Mouse (Mus musculus): ENCODE data around the gene Zfp637.
"Not testable (repeated sequence)": the region's sequence is repeated elsewhere in the genome, so short reads cannot be mapped to it uniquely, and the experiment has no call there.

Gene Zfp637

DNA sequence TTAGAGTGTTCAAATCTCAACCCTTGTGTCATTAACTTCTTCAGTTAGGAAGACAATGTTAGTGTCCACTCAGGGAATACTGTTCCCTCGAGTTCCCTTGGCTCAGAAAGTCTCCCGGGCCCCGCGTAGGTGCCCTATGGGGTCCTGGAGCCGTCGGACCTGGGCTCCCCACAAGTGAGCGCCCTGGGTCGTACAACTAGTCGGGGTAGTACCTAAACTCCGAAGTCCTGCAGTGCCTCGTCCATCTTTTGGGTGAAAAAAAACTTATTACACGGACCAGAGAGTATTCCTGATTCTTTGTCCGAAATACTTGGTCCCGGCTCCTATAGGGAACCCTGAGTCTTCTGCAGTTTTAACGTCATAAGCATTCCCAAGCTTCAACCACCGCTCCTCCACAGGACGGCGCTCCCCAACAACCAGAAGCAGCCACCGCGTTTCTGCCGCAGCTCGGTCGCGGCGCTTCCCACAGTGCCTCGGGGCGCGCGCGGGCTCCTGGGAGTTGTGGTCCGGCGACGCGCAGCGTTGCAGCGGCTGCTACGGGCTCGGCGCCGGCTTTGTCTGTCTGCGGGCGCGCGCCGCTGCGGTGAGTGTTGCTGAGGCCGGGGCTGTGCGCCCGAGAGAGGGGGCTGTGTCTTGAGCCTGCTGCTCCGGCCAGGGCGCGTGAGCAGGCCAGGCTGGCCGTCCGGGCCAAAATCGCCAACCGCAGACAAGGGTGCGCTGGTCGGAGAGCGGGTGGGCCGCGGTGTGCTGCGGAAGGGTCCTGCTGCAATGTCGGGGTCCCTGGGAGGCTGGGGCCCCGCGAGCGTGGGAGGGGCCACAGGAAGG lies at the start of gene Zfp637:
Zfp637 (plus strand) TSS at position 495 of the 825 bp plus-strand sequence.
- peak; percentile 82 for DNase-seq (ENCODE audit: low spot score)

DNA sequence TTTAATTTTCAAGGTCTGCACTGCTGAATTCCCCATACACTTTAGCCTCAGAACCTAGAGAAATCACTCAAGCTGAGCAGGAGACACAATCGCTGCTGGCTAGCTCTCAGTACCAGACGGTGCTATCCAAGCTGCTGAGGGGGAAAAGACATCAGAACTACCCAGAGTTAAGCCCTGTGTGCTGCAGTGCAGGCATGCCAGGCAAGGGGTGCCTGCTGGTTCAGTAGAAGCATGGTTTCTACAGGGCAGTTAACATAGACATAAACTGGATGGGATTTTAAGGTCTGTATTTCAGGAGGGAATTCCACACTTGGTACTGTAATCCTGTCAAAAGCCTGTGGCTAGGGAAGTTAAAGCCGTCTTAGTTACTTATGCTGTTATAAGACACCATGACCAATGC lies 45.7 kb upstream of the Zfp637 start:
- no peak for DNase-seq (ENCODE audit: low spot score)

DNA sequence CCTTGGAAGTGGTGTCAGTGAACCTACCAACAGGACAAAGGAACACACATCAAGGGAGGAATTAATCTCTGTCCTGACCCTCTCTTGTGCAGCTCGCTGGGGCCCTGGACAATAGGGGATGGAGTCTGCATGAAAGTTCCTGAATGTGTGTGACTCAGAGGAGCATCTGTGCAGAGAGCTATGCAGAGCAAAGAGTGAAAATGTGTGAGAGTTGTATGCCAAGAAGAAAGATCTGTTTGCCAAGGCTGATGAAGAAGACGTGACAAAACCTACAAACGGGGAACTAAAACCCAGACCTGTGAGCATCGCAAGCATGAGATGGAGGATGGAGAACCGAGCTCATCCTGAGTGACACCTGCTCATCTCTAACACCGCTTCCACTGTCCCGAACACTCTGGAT lies 40.2 kb upstream of the Zfp637 start:
- DNase-seq (ENCODE audit: low spot score): no peak

DNA sequence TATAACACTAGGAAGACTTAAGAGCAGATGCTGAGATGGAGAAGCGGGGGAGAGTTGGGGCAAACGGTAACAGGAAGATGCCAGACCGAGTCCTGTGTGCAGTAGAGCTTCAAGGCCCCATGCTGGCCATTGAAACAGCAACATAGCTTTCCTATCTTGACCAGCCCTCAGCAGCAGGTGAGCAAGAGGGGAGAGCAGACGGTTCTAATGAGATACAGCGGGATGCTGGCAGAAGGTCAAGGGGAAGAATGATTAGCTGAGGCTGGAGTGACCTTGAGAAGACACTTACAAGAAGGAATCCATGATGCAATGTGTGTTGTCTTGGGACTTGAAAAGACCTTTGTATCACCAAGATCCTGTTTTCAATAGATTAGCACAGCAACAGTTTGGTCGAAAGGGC lies 39.2 kb upstream of the Zfp637 start:
- DNase-seq (ENCODE audit: low spot score): no peak

DNA sequence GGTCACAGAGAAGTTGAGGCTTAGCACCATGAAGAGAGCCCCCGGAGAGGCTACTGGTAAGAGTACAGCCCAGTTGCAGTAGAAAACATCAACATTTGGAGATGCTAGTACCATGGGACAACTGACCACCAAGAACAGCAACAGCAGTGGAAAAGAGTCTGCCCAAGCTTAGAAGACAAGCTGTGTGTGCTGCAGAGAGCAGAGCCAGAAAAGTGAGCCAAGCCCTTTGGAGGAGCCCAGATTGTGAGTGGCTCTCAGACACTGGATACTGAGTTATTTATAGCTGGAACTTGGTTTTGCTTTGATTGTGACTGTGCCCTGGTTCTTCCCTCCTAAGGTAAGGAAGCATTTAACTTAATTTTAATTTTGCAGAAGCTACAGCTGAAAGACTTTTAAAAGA lies 33.2 kb upstream of the Zfp637 start:
- DNase-seq (ENCODE audit: low spot score): no peak

DNA sequence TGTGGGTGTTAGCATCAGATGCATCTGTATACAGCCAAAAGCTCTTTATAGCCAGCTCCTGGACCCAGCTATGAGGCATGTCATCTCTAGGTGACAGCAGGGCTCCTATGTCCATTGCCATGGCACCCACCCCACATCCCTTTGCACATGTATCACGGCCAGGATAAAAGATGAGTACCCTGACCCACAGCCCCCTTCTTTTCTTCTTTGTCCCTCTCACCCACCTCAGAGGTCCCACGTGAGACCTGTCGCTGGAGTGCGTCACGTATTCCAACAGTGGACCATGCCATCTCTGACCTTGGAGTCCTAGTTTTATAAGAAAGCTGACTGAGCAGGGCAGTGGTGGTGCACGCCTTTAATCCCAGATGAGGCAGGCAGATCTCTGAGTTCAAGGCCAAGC lies 31.2 kb upstream of the Zfp637 start:
- no peak for DNase-seq (ENCODE audit: low spot score)

DNA sequence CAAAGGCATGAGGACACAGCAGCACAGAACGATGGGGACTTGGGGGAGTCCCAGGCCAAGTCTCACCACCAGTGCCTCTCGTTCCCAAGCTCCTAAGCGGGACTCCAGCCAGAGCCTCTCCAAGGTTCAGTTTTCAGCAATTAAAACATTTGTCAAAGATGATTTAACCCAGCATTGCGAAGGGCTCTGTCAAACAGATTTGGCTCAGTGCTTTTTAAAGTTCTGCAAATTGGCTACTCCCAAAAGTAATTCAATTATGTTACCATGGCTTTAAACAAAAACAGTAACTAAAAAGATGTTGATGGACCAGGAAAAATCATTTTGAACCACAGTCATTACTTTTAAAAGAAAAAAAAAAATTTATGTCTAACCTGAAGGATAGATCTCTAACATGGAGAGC lies 30.3 kb upstream of the Zfp637 start:
- DNase-seq (ENCODE audit: low spot score): no peak

DNA sequence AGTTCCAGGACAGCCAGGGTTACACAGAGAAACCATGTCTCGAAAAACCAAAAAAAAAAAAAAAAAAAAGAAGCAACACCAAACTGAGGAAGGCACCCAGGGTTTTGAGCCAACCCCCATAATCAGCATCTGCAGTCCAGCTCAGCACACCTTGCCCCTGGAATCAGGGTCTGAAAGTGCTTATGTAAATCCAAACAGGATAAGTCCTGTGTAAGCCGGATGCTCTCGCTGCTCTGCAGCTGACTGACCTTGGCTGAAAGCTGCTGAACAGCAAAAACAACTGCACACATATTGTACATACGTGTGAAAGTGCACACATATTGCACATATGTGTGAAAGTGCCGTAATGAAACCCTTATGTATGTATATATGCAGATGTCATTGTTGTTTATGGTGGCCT lies 29.7 kb upstream of the Zfp637 start:
- no peak for DNase-seq (ENCODE audit: low spot score)

DNA sequence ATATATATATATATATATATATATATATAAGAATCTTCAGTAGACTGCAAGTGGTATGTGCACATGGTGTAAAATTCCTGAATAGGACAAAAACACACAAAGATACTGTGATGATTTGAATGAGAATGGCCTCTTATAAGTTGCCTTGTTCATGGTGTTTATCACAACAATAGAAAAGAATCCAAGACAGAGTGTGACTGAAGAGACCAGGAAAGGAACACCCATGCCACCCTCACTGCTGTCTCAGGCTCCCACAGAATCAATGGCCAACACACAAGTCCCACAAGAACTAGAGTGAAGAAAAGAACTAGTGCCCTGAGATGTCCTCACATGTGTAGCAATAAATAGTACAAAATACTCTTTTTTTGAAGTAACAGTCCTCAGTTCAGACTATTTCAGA lies 26.3 kb upstream of the Zfp637 start:
- no peak for DNase-seq (ENCODE audit: low spot score)

DNA sequence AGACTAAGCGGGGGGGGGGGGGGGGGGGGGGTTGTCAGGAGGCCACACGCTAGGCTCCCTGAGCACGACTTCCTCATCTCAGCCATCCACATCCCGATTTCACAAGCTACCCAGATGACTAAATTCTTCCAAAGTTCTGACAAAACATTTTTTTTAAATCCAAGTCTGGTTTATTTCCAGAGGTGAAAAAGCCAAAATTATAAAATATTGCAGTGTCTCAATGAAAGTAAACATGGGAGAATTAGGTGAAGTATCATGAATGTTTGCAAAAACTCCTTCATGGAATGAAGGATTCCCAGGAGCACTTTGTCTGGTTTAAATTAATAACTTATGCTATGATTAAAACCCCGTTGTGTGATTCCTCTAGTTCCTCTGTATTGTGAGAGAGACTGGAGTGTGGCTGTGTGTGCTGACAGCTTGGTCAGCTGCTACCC lies 23.9 kb upstream of the Zfp637 start:
- no peak for DNase-seq (ENCODE audit: low spot score)

DNA sequence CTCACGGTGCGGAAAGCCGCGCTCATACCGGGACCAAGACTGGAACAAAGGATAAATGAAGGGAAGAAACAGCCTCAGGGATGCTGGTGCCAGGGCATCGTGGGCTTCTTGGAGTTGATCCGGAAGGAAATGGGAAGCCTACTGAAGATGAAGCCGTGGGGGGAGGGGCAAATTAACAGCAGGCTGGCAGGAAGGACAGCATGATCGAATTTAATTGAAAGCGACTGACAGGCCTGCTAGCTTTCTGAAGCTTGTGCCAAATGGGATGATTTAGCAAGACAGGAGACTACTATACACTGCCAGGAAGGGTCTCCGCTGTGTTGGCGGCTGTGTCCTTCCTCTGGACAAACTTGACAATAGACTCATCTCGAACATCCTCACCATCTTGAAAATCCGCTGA lies 20.7 kb upstream of the Zfp637 start:
- no peak for DNase-seq (ENCODE audit: low spot score)

DNA sequence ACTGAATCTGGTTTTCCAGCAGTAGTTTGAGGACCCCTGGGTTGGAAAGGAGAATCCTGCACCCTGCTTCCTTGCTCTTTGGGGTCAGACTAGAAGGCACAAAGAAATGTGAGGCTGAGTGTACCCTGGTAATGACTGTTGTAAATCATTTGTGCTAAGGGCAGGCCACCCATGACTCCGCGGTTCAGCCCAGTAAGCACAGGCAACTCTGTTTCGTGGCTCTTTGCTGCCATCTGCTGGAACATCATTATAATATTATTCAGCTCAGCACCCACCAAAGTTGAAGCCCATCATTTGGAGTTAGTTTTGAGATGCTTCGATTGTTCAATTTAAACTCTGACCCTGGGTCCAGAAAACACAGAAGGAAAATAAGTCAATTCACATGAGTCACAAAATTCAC lies 15.6 kb upstream of the Zfp637 start:
- peak; percentile 45 for DNase-seq (ENCODE audit: low spot score)

DNA sequence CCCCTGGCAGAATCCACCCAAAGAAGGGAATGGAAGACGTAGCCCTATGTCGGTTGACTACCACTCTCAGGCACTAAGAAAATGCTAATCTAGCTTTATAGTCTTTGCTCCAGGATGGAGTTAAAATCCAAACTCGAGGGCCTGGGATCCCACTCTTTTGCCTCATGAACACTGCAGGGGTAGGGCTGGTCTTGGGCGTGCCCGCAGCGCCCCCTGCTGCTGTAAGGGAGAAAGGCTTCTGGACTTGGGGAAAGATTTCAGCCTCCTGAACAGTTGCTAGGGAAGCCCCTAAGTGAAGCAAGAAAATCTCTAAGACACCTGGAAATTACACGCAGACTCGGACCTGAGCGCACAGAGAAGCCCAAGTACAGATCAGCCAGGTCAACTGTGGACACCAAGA lies 12.7 kb upstream of the Zfp637 start:
- DNase-seq (ENCODE audit: low spot score): no peak

DNA sequence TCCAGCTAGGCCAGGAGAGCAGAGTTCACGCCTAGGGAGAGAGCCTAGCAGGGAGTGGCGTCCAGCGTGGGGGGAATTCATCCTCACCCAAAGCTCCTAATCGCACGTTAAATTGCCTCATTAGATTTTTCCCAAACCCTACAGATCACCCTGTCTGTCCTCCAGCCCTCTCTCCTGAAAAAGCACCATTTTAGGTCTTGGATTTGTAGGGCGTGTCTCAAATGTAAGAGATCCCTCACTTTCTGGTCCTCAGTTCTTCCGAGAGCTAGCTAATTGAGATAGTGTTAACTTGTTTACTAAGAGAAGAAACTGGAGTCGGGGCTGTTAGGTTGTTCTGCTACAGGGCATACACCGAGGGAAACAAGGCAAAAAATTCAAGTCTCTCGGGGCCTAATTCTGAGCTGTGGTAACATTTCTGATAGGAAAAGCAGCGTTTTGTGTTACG lies 553 bp downstream of the Zfp637 start:
- peak; percentile 42 for DNase-seq (ENCODE audit: low spot score)

DNA sequence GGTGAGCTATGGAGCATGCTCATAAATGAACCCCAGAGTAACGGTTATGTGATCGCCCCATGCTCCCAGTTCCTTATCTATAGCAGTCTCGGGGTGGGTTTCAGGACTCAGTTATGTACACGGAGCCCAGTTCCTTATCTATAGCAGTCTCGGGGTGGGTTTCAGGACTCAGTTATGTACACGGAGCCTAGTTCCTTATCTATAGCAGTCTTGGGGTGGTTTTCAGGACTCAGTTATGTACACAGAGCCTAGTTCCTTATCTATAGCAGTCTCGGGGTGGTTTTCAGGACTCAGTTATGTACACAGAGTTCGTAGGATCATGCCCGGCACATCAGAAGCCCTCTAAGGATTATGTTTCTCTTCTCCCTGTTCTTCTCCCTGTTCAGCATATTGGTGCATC lies 3.6 kb downstream of the Zfp637 start:
- DNase-seq (ENCODE audit: low spot score): no peak

DNA sequence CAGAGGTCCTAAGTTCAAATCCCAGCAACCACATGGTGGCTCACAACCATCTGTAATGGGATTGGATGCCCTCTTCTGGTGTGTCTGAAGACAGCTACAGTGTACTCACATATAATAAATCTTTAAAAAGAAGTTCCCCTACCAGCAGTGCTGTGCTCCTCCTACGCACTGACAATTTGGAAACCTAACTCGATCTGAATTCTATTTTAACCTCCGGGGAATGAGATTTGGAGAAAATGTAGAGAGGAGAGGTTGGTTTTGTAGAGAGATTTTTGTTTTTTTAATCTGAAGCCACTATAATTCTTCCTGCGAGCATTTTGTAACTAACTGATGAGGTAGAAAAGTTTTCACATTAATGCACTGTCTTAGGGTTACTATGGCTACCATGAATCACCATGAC lies 5.7 kb downstream of the Zfp637 start:
- not testable (repeated sequence) for DNase-seq (ENCODE audit: low spot score)

DNA sequence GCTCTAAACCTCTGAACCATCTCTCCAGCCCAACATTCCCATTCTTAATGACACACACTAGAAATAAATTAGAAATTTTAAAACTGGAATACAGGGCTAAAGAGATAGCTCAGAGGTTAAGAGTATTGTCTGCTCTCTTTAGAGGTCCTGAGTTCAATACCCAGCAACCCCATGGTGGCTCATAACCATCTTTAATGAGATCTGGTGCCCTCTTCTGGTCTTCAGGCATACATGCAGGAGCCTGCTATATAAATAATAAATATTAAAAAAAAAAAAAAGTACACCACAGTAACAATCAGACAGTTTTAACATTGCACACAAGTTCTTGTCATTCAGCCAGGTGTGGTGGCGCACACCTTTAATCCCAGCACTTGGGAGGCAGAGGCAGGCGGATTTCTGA lies 6.8 kb downstream of the Zfp637 start:
- no peak for DNase-seq (ENCODE audit: low spot score)

DNA sequence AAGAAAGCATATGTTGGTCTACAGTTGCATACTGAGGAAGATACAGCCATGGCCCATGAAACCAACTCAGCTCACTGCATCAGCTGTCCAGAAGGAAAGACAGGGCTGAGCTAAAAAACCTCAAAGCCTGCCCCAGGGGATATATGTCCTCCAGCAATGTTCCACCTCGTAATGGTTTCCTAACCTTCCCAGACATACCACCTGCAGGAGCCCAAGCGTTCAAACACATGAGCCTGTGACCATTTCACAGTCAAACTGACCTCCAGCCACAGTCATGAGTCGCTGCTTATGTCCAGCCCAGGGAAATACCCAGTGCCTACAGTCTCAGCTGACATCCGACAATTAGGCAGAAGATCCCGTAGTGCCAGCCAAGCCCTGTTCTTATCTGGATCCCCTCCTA lies 7.6 kb downstream of the Zfp637 start:
- DNase-seq (ENCODE audit: low spot score): no peak

DNA sequence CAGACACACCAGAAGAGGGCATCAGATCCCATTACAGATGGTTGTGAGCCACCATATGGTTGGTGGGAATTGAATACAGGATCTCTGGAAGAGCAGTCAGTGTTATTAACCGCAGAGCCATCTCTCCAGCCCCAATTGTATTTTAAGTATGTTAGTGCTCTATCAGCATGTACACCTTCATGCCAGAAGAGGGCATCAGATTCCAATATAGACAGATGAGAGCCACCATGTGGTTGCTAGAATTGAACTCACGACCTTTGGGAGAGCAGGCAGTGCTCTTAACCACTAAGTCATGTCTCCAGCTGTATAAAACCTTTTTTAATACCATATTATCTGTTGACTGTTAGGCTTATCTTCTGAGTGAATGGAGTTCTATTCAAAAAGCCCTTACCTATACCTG lies 10.8 kb downstream of the Zfp637 start:
- DNase-seq (ENCODE audit: low spot score): no peak

DNA sequence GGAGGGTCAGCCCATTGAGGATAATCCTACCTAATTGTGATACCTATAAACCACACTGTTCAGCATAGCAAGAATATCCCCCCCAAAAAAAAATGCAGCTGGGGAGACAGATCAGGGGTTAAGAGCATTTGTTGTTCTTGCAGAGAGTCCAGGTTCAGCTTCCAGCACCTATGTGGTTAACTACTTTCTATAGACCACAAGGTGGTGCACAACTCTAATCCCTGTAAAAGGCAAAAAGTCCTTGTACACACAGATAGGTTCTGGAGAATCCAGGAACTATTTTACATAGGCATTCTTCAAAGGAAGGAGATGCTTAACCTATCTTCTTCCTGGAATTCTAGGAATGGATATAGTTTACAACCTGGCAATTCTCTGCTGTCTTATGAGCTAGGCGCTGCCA lies 17.0 kb downstream of the Zfp637 start:
- DNase-seq (ENCODE audit: low spot score): no peak

DNA sequence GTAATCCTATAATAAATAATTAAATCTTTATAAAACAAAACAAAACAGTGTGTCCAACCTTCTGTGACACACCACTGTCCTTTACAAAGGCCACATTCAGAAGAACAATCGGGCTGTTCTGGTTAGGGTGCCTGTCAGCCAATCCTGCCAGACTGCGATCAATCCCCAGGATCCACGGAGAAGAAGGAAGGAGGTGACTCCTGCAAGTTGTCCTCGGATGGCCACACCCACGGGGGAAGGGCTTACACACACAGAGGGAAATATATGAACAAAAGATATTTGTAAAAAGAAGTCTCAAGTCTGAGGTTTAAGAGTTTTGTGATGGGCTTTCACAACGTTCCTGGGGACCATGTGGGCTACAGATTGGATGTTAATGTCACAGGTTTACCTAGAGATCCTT lies 20.9 kb downstream of the Zfp637 start, which contains the start of gene Zfp239:
Zfp239 (plus strand) TSS at position 253 of the 400 bp plus-strand sequence.
- DNase-seq (ENCODE audit: low spot score): no peak

DNA sequence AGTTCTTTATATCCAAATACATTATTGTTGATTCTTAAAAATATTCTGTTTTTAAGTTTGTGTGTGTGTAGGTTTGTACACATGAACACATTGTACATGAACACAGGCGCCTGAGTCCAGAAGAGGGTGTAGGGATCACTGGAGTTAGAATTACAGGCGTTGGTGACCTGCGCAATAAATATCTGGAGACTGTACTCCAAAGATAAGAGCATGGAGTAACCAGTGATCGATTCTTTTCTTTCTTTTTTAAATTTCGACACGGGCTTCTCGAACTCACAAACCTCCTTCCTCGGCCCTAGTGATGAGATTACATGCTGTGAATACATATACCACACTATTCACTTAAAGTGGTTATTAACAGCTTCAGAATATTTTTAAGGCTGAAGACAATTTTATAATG lies 21.5 kb downstream of the Zfp637 start:
- no peak for DNase-seq (ENCODE audit: low spot score)

DNA sequence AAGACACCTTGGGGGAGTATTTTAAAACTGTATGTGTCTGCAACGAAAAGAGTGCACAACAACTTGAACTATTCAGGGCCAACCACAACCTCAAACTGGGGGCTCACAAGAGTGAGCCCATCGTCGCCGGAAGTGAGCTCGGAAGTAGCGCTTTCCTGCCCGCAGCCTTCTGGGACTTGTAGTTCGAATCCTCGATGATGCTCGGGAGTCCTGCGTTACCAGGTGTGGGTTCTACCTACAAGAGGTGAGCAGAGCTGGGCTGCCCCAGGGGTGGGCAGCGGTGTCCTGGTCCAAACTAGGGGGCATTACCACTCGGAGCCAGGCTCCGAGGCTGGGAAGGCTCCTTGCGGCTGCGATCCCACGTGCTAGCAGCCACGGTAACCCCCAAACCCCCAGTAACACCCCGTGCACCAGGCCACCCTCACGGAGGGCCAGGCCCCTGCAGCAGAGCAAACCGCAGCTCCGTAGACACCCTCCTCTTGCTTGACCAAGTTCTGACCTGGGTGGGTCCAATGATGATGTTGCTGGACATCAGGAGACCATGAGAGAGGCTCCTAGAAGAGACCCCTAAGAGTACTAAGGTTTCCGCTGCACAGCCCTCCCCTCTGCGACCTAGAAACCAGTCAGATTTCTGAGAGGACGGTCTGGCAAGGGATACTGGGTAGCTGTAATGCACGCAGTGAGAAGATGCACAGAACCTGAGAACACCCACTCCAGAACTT lies 22.1 kb downstream of the Zfp637 start:
- DNase-seq (ENCODE audit: low spot score): peak; percentile 73

Measured in c-Kit-positive CD71-positive TER-119-positive erythroid progenitor cells, embryonic 14.5 days (primary cell).